In the genomic region with DNA sequence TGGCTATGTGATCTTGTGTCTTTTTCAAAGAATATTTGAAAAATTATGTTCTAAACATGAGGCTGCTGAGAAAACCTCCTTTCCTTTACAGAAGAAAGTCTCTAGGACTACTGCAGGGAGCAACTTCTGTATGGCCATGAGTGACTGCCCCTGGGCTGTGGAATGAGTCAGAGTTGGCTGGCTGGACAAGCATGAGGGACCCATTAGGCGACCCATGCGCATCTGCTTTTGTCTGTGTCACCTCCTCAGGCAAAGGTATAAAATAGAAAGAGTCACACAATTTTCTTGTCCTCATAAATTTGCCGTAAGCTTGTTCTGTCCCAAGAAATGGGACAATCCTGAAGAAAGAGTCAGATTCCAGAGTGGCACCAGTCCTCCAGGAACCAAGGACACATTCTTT, we compare ENCODE assay signal across 28 mouse cellular contexts.
DNase-seq lines count a peak whose midpoint lies in the region; ATAC-seq and TF ChIP-seq lines count a peak whose summit lies in the region.
"Had no signal": no experiment of that assay in that cellular context is flagged by ENCODE, and none has a peak within 500 bp of the region (broad histone marks: within the 10 kb centered on the region; RNA-seq: fewer than 3 reads in every experiment).

No protein-coding gene starts in this region.

- no peaks in the 10 kb centered on the region for H3K36me3 ChIP-seq in liver, postnatal 0 days (replicated peaks; ENCODE audit: insufficient read depth, low read length)
- no peaks in the 10 kb centered on the region for H3K36me3 ChIP-seq in liver, embryonic 11.5 days (ENCODE audit: control insufficient read depth, insufficient read depth, low read length)
- H3K36me3 ChIP-seq in limb, embryonic 10.5 days, result no peaks in the 10 kb centered on the region
- H3K36me3 ChIP-seq: embryonic facial prominence, embryonic 13.5 days; embryonic facial prominence, embryonic 15.5 days; forebrain, embryonic 10.5 days; forebrain, embryonic 12.5 days; G1E had no signal

- 81% methylated on average over 3 of the region's 3 CpGs for WGBS in liver, postnatal 0 days (ENCODE audit: insufficient replicate concordance)
- WGBS in liver, embryonic 11.5 days, result 83% methylated on average over 3 of the region's 3 CpGs
- 85% methylated on average over 3 of the region's 3 CpGs for WGBS in limb, embryonic 10.5 days

- H3K9ac ChIP-seq in liver, postnatal 0 days (replicated peaks), result no peak overlapping the region
- no peak overlapping the region for H3K9ac ChIP-seq in liver, embryonic 11.5 days (ENCODE audit: low read depth, low read length)
- H3K9ac ChIP-seq: embryonic facial prominence, embryonic 13.5 days; embryonic facial prominence, embryonic 15.5 days; forebrain, embryonic 12.5 days had no signal

- no peak overlapping the region for H3K4me2 ChIP-seq in liver, postnatal 0 days (ENCODE audit: low read depth, low read length)
- H3K4me2 ChIP-seq in liver, embryonic 11.5 days, result no peak overlapping the region
- H3K4me2 ChIP-seq: embryonic facial prominence, embryonic 15.5 days; forebrain, embryonic 12.5 days had no signal

- no peaks in the 10 kb centered on the region for H3K9me3 ChIP-seq in liver, postnatal 0 days (ENCODE audit: low read length)
- H3K9me3 ChIP-seq in liver, embryonic 11.5 days (ENCODE audit: control insufficient read depth, low read length), result no peaks in the 10 kb centered on the region
- no peaks in the 10 kb centered on the region for H3K9me3 ChIP-seq in limb, embryonic 10.5 days (replicated peaks)
- H3K9me3 ChIP-seq: embryonic facial prominence, embryonic 13.5 days; embryonic facial prominence, embryonic 15.5 days; forebrain, embryonic 10.5 days; forebrain, embryonic 12.5 days had no signal

- peak; percentile 61 for DNase-seq in heart, adult 11 months
- DNase-seq in heart, adult 18-20 months, result no peak
- DNase-seq in liver, postnatal 0 days, result peak; percentile 1
- no peak for DNase-seq in liver, embryonic 11.5 days (ENCODE audit: low spot score)
- DNase-seq in Muller cell, postnatal 12 days (ENCODE audit: inconsistent ontology term), result peak; percentile 12
- DNase-seq in limb, embryonic 10.5 days (ENCODE audit: low spot score), result peak; percentile 20
- no peak for DNase-seq in cerebellum, adult 8-10 months
- DNase-seq in thymus, postnatal 4 days, result no peak
- DNase-seq: adrenal gland, adult 8-10 months; adrenal gland, postnatal 14 days; adrenal gland, postnatal 36 days; B cell, adult 2 months; cerebellum, adult 11-12 months; cerebellum, adult 9-11 months; cerebellum, postnatal 14 days; cerebellum, postnatal 36 days; embryo, embryonic 11 days had no signal

- no peaks in the 10 kb centered on the region for H3K27me3 ChIP-seq in liver, postnatal 0 days (ENCODE audit: insufficient read depth, low read length)
- no peaks in the 10 kb centered on the region for H3K27me3 ChIP-seq in liver, embryonic 11.5 days (replicated peaks; ENCODE audit: control insufficient read depth, insufficient read depth, low read length)
- H3K27me3 ChIP-seq in limb, embryonic 10.5 days (ENCODE audit: low read depth, poor library complexity, severe bottlenecking), result no peaks in the 10 kb centered on the region
- H3K27me3 ChIP-seq: CH12.LX; embryonic facial prominence, embryonic 15.5 days had no signal

- no peak overlapping the region for H3K27ac ChIP-seq in liver, postnatal 0 days (ENCODE audit: low read depth)
- no peak overlapping the region for H3K27ac ChIP-seq in liver, embryonic 11.5 days (ENCODE audit: low read depth, low read length)
- no peak overlapping the region for H3K27ac ChIP-seq in limb, embryonic 10.5 days
- H3K27ac ChIP-seq: embryonic facial prominence, embryonic 13.5 days; embryonic facial prominence, embryonic 15.5 days; forebrain, embryonic 10.5 days; forebrain, embryonic 12.5 days had no signal

- no peak overlapping the region for H3K4me3 ChIP-seq in liver, postnatal 0 days (ENCODE audit: low read depth, low read length)
- H3K4me3 ChIP-seq in liver, embryonic 11.5 days (ENCODE audit: low read depth, low read length), result no peak overlapping the region
- no peak overlapping the region for H3K4me3 ChIP-seq in limb, embryonic 10.5 days
- H3K4me3 ChIP-seq: embryonic facial prominence, embryonic 13.5 days; embryonic facial prominence, embryonic 15.5 days; erythroblast, embryonic 14.5 days; forebrain, embryonic 10.5 days; forebrain, embryonic 12.5 days had no signal

- H3K4me1 ChIP-seq in liver, postnatal 0 days (ENCODE audit: insufficient read depth), result no peaks in the 10 kb centered on the region
- H3K4me1 ChIP-seq in liver, embryonic 11.5 days (replicated peaks; ENCODE audit: control insufficient read depth, insufficient read depth, low read length), result no peaks in the 10 kb centered on the region
- H3K4me1 ChIP-seq in limb, embryonic 10.5 days, result peaks cover 7% of the 10 kb centered on the region; the same call in 1 of the 2 replicates
- H3K4me1 ChIP-seq: forebrain, embryonic 10.5 days; forebrain, embryonic 12.5 days had no signal

- no peak for TF ChIP-seq EP300 in liver, postnatal 0 days (IDR thresholded peaks at IDR 0.05; ENCODE audit: low read depth)

- TF ChIP-seq CTCF in liver, postnatal 0 days (IDR thresholded peaks at IDR 0.05; ENCODE audit: low read depth), result no peak

- no peak for ATAC-seq in liver, postnatal 0 days
- no peak for ATAC-seq in liver, embryonic 11.5 days (replicated peaks; ENCODE audit: low FRiP score)
- ATAC-seq: activated CD4-positive, CD25-positive, alpha-beta regulatory T cell, adult 4 months; CD4-positive, CD25-positive, alpha-beta regulatory T cell, adult 4 months; forebrain, embryonic 14.5 days; forebrain, embryonic 16.5 days had no signal

Comparison
In these comparisons a context has a peak if more than half of its experiments do, and no peak if none do; other contexts are left out.
1. DNase-seq: peak in heart, adult 11 months (single experiment), liver, postnatal 0 days (single experiment), Muller cell, postnatal 12 days (single experiment) and limb, embryonic 10.5 days (single experiment); none in heart, adult 18-20 months (0 of 2), liver, embryonic 11.5 days (single experiment), cerebellum, adult 8-10 months (single experiment) and thymus, postnatal 4 days (single experiment).